In genomic region chr13:41689598-41690045, GRCm38 (mm10) we compare ENCODE assay signal across 15 mouse cellular contexts.
A peak's percentile ranks its signal among the peaks of the same experiment; 100 is the strongest.
DNase-seq lines count a peak whose midpoint lies in the region; ATAC-seq and TF ChIP-seq lines count a peak whose summit lies in the region.
"Had no signal": no experiment of that assay in that cellular context is flagged by ENCODE, and none has a peak within 500 bp of the region (broad histone marks: within the 10 kb centered on the region; RNA-seq: fewer than 3 reads in every experiment).

No protein-coding gene starts in this region.

- H3K4me2 ChIP-seq in midbrain, embryonic 11.5 days: no peak overlapping the region
- H3K4me2 ChIP-seq in midbrain, embryonic 14.5 days (ENCODE audit: low read length): no peak overlapping the region
- H3K4me2 ChIP-seq in lung, embryonic 16.5 days (ENCODE audit: low read depth, low read length): no peak overlapping the region
- H3K4me2 ChIP-seq in stomach, postnatal 0 days (replicated peaks; ENCODE audit: low read depth): no peak overlapping the region
- H3K4me2 ChIP-seq: hindbrain, embryonic 15.5 days; liver, embryonic 11.5 days; midbrain, embryonic 12.5 days; neural tube, embryonic 12.5 days had no signal

- no peak overlapping the region for H3K27ac ChIP-seq in midbrain, embryonic 11.5 days (ENCODE audit: low read depth, low read length)
- H3K27ac ChIP-seq in midbrain, embryonic 14.5 days (replicated peaks; ENCODE audit: low read depth, low read length): no peak overlapping the region
- peak overlapping the region; percentile 85 for H3K27ac ChIP-seq in lung, embryonic 16.5 days (ENCODE audit: low read length)
- H3K27ac ChIP-seq in stomach, postnatal 0 days (replicated peaks): no peak overlapping the region; the same call in 1 of the 2 replicates
- H3K27ac ChIP-seq in layer of hippocampus, adult 2 months: no peak overlapping the region
- H3K27ac ChIP-seq: hindbrain, embryonic 15.5 days; midbrain, embryonic 12.5 days; neural tube, embryonic 12.5 days had no signal

- TF ChIP-seq EP300 in stomach, postnatal 0 days (optimal IDR thresholded peaks at IDR 0.05): no peak

- H3K27me3 ChIP-seq in midbrain, embryonic 11.5 days (ENCODE audit: control insufficient read depth, insufficient read depth, low read length): no peaks in the 10 kb centered on the region
- no peaks in the 10 kb centered on the region for H3K27me3 ChIP-seq in midbrain, embryonic 14.5 days (ENCODE audit: control insufficient read depth, insufficient read depth, low read length)
- H3K27me3 ChIP-seq in lung, embryonic 16.5 days (ENCODE audit: control insufficient read depth, insufficient read depth, low read depth, low read length): no peaks in the 10 kb centered on the region
- no peaks in the 10 kb centered on the region for H3K27me3 ChIP-seq in stomach, postnatal 0 days (ENCODE audit: control insufficient read depth, insufficient read depth, low read length)
- H3K27me3 ChIP-seq: hindbrain, embryonic 15.5 days; midbrain, embryonic 12.5 days; neural tube, embryonic 12.5 days had no signal

- H3K36me3 ChIP-seq in midbrain, embryonic 11.5 days (ENCODE audit: control insufficient read depth, insufficient read depth, low read length): no peaks in the 10 kb centered on the region
- no peaks in the 10 kb centered on the region for H3K36me3 ChIP-seq in midbrain, embryonic 14.5 days (ENCODE audit: control insufficient read depth, insufficient read depth, low read length)
- H3K36me3 ChIP-seq in lung, embryonic 16.5 days (ENCODE audit: control insufficient read depth, insufficient read depth, low read length): no peaks in the 10 kb centered on the region
- no peaks in the 10 kb centered on the region for H3K36me3 ChIP-seq in stomach, postnatal 0 days (ENCODE audit: control insufficient read depth, insufficient read depth, low read length)
- H3K36me3 ChIP-seq: G1E; hindbrain, embryonic 15.5 days; midbrain, embryonic 12.5 days; neural tube, embryonic 12.5 days had no signal

- WGBS in midbrain, embryonic 11.5 days: 89% methylated on average over 5 of the region's 5 CpGs
- 90% methylated on average over 5 of the region's 5 CpGs for WGBS in midbrain, embryonic 14.5 days
- WGBS in lung, embryonic 16.5 days: 25% methylated on average over 5 of the region's 5 CpGs
- WGBS in stomach, postnatal 0 days: 40% methylated on average over 5 of the region's 5 CpGs

- DNase-seq in heart, adult 11 months: peak; percentile 73
- no peak for DNase-seq in heart, adult 9 months (ENCODE audit: low spot score in 2 of 2)
- peak; percentile 64 for DNase-seq in midbrain, embryonic 11.5 days (ENCODE audit: low spot score, missing footprints)
- DNase-seq in midbrain, embryonic 14.5 days: no peak
- no peak for DNase-seq in stomach, postnatal 0 days (ENCODE audit: low spot score)
- DNase-seq in layer of hippocampus, adult 2 months (ENCODE audit: low spot score in 2 of 2): no peak
- no peak for DNase-seq in left cerebral cortex, postnatal 10 days (ENCODE audit: extremely low spot score in 1 of 2, low spot score in 2 of 2)
- DNase-seq: layer of hippocampus, postnatal 36 days; right cerebral cortex, postnatal 14 days had no signal

- no peak for ATAC-seq in midbrain, embryonic 11.5 days (ENCODE audit: low FRiP score)
- ATAC-seq in midbrain, embryonic 14.5 days (ENCODE audit: low FRiP score, low TSS enrichment): no peak
- peak; percentile 91 for ATAC-seq in lung, embryonic 16.5 days (ENCODE audit: low read depth)
- peak; percentile 45; the same call in 1 of the 2 replicates for ATAC-seq in stomach, postnatal 0 days (ENCODE audit: low FRiP score, low TSS enrichment)

- no peaks in the 10 kb centered on the region for H3K9me3 ChIP-seq in midbrain, embryonic 11.5 days (ENCODE audit: control insufficient read depth, low read length)
- H3K9me3 ChIP-seq in midbrain, embryonic 14.5 days (ENCODE audit: control insufficient read depth, low read length): no peaks in the 10 kb centered on the region
- H3K9me3 ChIP-seq in lung, embryonic 16.5 days (ENCODE audit: control insufficient read depth, low read length): no peaks in the 10 kb centered on the region
- H3K9me3 ChIP-seq in stomach, postnatal 0 days (ENCODE audit: control insufficient read depth, low read length): no peaks in the 10 kb centered on the region
- H3K9me3 ChIP-seq: G1E; hindbrain, embryonic 15.5 days; midbrain, embryonic 12.5 days; neural tube, embryonic 12.5 days had no signal

- intact Hi-C loops in left cerebral cortex, postnatal 10 days (cut with DNase I): no loop called here

- no peaks in the 10 kb centered on the region for H3K4me1 ChIP-seq in midbrain, embryonic 11.5 days (ENCODE audit: control insufficient read depth, insufficient read depth, low read length)
- no peaks in the 10 kb centered on the region for H3K4me1 ChIP-seq in midbrain, embryonic 14.5 days (ENCODE audit: control insufficient read depth, insufficient read depth, low read length)
- H3K4me1 ChIP-seq in lung, embryonic 16.5 days (replicated peaks; ENCODE audit: control insufficient read depth, insufficient read depth, low read length): peaks cover 9% of the 10 kb centered on the region; the same call in 1 of the 2 replicates
- 0 out of 2 replicates have a peak, but pooled peaks cover 5% of the 10 kb centered on the region for H3K4me1 ChIP-seq in stomach, postnatal 0 days (replicated peaks; ENCODE audit: control insufficient read depth, insufficient read depth)
- H3K4me1 ChIP-seq: hindbrain, embryonic 15.5 days; midbrain, embryonic 12.5 days; neural tube, embryonic 12.5 days had no signal

- TF ChIP-seq CTCF in stomach, postnatal 0 days (IDR thresholded peaks at IDR 0.05; ENCODE audit: low read depth): no peak
- TF ChIP-seq CTCF in layer of hippocampus, adult 2 months (conservative IDR thresholded peaks at IDR 0.05): no peak

- no peak overlapping the region for H3K9ac ChIP-seq in midbrain, embryonic 11.5 days (ENCODE audit: low read length)
- no peak overlapping the region for H3K9ac ChIP-seq in midbrain, embryonic 14.5 days (replicated peaks; ENCODE audit: low read length)
- no peak overlapping the region for H3K9ac ChIP-seq in lung, embryonic 16.5 days (ENCODE audit: low read length)
- H3K9ac ChIP-seq in stomach, postnatal 0 days (ENCODE audit: low read length): no peak overlapping the region; the same call in 1 of the 2 replicates
- H3K9ac ChIP-seq: hindbrain, embryonic 15.5 days; midbrain, embryonic 12.5 days; neural tube, embryonic 12.5 days had no signal

- no peak overlapping the region for H3K4me3 ChIP-seq in midbrain, embryonic 11.5 days (ENCODE audit: low read depth, low read length)
- H3K4me3 ChIP-seq in midbrain, embryonic 14.5 days (replicated peaks; ENCODE audit: low read depth, low read length): no peak overlapping the region
- H3K4me3 ChIP-seq in lung, embryonic 16.5 days (ENCODE audit: low read length): no peak overlapping the region
- no peak overlapping the region for H3K4me3 ChIP-seq in stomach, postnatal 0 days (ENCODE audit: low read depth, low read length)
- no peak overlapping the region for H3K4me3 ChIP-seq in layer of hippocampus, adult 2 months
- H3K4me3 ChIP-seq: hindbrain, embryonic 15.5 days; midbrain, embryonic 12.5 days; neural tube, embryonic 12.5 days had no signal

Comparison
In these comparisons a context has a peak if more than half of its experiments do, and no peak if none do; other contexts are left out.
1. DNase-seq: peak in heart, adult 11 months (single experiment) and midbrain, embryonic 11.5 days (single experiment); none in heart, adult 9 months (0 of 2), midbrain, embryonic 14.5 days (single experiment), stomach, postnatal 0 days (single experiment), layer of hippocampus, adult 2 months (0 of 2) and left cerebral cortex, postnatal 10 days (0 of 2).
2. ATAC-seq: peak in lung, embryonic 16.5 days (single experiment) and stomach, postnatal 0 days (single experiment); none in midbrain, embryonic 11.5 days (single experiment) and midbrain, embryonic 14.5 days (single experiment).